Mouse (Mus musculus): ENCODE data around the gene Tubb2a.

GRCm38 (mm10) chr13:34084026-34084750 is 6.4 kb upstream of the Tubb2a start:
- TF ChIP-seq CTCF (IDR thresholded peaks at IDR 0.05; ENCODE audit: borderline replicate concordance, insufficient read depth, low read depth, low read length) = no peak
- no peak for TF ChIP-seq POLR2A (IDR thresholded peaks at IDR 0.05; ENCODE audit: borderline replicate concordance, insufficient read depth, low read length)
